Mouse (Mus musculus): ENCODE data around the gene Hes1. TPM values are rescaled to one million over a fixed set of nuclear protein-coding genes. Genes with fewer than 3 reads are reported as not detected.

The Hes1 gene
- polyA plus RNA-seq, 1 experiment = 0.19 TPM

DNA sequence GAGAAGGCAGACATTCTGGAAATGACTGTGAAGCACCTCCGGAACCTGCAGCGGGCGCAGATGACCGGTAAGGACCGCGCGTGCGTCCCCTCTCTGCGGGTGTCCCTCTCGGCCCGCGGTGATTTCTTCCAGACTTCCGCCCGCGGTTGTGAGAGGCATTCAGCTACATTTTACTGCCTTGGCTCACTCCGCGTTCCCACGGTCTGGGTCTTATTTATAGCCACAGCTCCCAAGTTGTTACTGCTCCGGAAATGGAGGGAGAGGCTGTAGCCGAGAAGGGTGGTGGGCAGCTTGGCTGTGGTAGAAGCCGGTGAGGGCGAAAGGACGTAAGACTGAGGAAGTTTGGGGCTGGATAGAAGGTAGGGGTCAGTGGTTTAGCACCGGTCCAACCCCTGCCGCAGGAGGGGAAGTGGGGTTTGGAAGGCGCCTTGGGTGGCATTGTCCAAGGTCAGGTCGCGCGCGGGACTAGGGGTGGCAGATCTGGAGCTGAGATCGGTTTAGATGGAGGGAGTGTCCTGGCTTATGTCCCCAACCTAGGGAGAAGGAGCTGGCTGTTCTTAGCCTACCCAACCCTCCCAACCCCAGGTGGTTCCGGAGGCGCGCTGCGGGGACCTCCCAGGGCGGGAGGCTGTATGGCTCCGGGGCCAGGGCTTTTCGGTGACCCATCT lies 2.1 kb downstream of the Hes1 start:
- no peaks in the 10 kb centered on the region for H3K36me3 ChIP-seq (ENCODE audit: control insufficient read depth)
- H3K4me3 ChIP-seq (replicated peaks) = peak overlapping the region; percentile 58
- TF ChIP-seq TAL1 (IDR thresholded peaks at IDR 0.05; ENCODE audit: low read length) (no peak), GATA1 (IDR thresholded peaks at IDR 0.05; ENCODE audit: low read length) (no peak)
- H3K27me3 ChIP-seq (ENCODE audit: control insufficient read depth) = peaks cover 100% of the 10 kb centered on the region
- H3K4me1 ChIP-seq (ENCODE audit: control insufficient read depth) = peaks cover 34% of the 10 kb centered on the region
- H3K9me3 ChIP-seq (ENCODE audit: control insufficient read depth, low read length) = peaks cover 5% of the 10 kb centered on the region; the same call in 1 of the 2 replicates

DNA sequence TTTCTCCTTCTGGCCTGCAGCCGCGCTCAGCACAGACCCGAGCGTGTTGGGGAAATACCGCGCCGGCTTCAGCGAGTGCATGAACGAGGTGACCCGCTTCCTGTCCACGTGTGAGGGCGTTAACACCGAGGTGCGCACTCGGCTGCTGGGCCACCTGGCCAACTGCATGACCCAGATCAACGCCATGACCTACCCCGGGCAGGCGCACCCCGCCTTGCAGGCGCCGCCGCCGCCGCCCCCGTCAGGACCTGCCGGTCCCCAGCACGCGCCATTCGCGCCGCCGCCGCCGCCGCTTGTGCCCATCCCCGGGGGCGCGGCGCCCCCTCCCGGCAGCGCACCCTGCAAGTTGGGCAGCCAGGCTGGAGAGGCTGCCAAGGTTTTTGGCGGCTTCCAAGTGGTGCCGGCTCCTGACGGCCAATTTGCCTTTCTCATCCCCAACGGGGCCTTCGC lies 2.7 kb downstream of the Hes1 start:
- Histone ChIP-seq H3K9me3 (ENCODE audit: control insufficient read depth, low read length) (peaks cover 5% of the 10 kb centered on the region; the same call in 1 of the 2 replicates), H3K36me3 (ENCODE audit: control insufficient read depth) (no peaks in the 10 kb centered on the region), H3K27me3 (ENCODE audit: control insufficient read depth) (peaks cover 99% of the 10 kb centered on the region), H3K4me1 (ENCODE audit: control insufficient read depth) (peaks cover 34% of the 10 kb centered on the region), H3K4me3 (replicated peaks) (peak overlapping the region; percentile 58)
- TF ChIP-seq TAL1 (IDR thresholded peaks at IDR 0.05; ENCODE audit: low read length) = no peak
- TF ChIP-seq GATA1 (IDR thresholded peaks at IDR 0.05; ENCODE audit: low read length) = no peak

DNA sequence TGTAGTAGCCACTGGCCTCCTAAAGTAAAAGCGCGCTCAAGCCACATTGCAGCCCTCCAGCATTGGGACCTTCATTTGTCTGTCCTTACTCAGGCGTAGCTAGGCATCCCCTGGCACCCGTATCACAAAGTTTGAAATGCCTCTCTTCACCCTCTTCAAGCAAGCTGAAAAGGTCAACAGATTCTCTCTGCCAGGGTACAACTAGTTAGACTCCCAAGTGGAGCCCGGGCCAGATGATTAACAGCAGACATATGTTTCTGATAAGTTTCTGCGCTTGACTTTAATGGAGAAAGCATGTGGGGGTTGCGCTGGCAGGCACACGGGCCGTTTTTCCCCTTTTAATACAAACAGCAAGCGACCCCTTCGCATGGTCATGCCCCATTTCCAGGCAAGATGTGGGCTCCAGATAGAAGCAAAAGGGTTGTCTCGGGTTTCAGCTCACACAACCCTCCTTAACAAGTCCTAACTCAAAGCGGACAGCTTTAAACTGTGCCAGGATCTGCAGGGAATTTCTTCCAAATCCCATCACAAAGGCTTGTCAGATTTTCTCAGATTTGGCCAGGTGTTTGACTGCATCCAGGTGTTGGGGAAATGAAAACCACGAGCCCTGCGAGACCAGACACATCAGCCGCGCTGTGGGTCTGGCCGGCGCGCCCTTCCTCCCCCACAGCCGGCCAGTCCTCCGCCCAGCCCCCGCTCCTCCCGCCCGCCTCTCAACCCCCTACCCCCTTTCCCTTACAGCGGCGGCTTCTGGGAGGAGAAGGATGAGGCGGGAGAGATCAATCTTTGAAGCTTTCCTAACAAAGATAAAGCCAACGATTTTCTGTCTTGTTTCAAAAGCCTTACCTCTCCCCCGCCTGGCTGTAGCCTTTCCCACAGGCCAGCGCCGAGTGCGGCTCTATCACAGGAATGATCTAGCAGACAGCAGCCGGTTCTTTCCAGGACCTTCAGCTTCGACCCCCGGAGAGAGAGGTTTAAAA lies 4.1 kb downstream of the Hes1 start:
- Histone ChIP-seq H3K27me3 (ENCODE audit: control insufficient read depth) (peaks cover 94% of the 10 kb centered on the region), H3K4me1 (ENCODE audit: control insufficient read depth) (peaks cover 26% of the 10 kb centered on the region), H3K4me3 (replicated peaks) (no peak overlapping the region)

DNA sequence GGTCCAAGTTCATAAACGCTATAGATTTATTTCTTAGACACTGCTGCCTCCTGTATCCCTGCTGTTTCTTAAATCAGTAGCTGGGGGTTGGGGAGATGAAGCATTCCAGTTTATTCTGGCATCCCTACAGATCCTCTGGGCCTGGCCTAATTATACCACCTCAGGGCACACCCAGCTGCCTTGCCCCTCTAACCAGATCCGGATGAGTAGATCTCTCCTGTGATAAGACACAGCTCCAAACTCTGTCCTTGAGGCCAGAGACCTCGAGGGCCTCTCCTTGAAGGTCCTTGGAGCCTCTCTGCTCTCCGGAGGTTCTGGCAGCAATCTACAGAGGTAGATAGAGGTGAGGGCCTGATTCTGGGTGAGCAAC lies 5.4 kb downstream of the Hes1 start:
- Histone ChIP-seq H3K9me3 (ENCODE audit: control insufficient read depth, low read length) (peaks cover 5% of the 10 kb centered on the region; the same call in 1 of the 2 replicates), H3K4me3 (replicated peaks) (peak overlapping the region; percentile 50), H3K36me3 (ENCODE audit: control insufficient read depth) (no peaks in the 10 kb centered on the region), H3K4me1 (ENCODE audit: control insufficient read depth) (peaks cover 19% of the 10 kb centered on the region), H3K27me3 (ENCODE audit: control insufficient read depth) (peaks cover 87% of the 10 kb centered on the region)
- TF ChIP-seq TAL1 (IDR thresholded peaks at IDR 0.05; ENCODE audit: low read length) (no peak), GATA1 (IDR thresholded peaks at IDR 0.05; ENCODE audit: low read length) (no peak)

More for the DNA sequence above, 4.1 kb downstream of the Hes1 start:
- H3K9me3 ChIP-seq (ENCODE audit: control insufficient read depth, low read length) = peaks cover 5% of the 10 kb centered on the region; the same call in 1 of the 2 replicates
- TF ChIP-seq TAL1 (IDR thresholded peaks at IDR 0.05; ENCODE audit: low read length) = no peak
- TF ChIP-seq GATA1 (IDR thresholded peaks at IDR 0.05; ENCODE audit: low read length) = no peak
- no peaks in the 10 kb centered on the region for H3K36me3 ChIP-seq (ENCODE audit: control insufficient read depth)

DNA sequence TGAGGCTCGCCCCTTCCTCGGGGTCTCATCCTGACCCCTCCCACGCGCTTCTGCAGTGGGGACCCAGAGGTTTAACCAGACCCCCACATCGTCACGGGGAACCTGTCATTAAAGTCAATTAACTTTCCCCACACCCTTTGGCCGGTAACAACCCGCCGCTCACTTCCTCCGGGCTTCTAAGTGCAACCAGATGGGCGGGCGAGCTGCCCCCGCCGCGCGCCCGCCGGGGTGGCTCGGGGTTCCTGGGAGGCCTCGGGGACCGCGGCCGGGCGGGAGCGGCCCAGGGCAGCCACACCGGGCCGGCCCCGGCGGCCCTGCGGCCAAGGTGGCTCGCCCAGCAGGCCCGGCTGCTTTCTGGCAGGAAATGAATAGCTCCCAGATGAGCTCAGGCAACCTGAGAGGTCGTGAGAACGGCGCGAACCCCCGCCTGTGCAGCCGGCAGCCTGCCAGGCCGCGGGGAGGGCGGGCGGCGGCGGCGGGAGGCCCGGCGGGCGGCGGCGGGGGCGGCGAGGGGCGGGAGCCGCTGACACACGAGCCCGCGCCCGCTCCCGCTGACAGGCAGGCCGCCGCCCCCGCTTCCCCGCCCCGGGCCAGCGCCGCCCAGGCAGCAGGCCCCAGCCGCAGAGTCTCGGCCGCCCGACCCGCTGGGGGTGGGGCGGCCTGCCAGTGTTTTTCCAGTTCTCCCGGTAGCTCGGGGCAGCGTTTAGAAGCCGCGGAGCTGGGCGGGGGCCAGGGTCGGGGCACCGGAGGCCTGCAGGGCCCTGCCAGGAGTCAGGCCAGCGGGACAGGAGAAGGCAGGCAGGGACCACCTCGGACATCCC lies 6.0 kb downstream of the Hes1 start:
- Histone ChIP-seq H3K9me3 (ENCODE audit: control insufficient read depth, low read length) (peaks cover 5% of the 10 kb centered on the region; the same call in 1 of the 2 replicates), H3K27me3 (ENCODE audit: control insufficient read depth) (peaks cover 81% of the 10 kb centered on the region), H3K4me3 (replicated peaks) (peak overlapping the region; percentile 50), H3K36me3 (ENCODE audit: control insufficient read depth) (no peaks in the 10 kb centered on the region), H3K4me1 (ENCODE audit: control insufficient read depth) (peaks cover 19% of the 10 kb centered on the region)
- no peak for TF ChIP-seq GATA1 (IDR thresholded peaks at IDR 0.05; ENCODE audit: low read length)

DNA sequence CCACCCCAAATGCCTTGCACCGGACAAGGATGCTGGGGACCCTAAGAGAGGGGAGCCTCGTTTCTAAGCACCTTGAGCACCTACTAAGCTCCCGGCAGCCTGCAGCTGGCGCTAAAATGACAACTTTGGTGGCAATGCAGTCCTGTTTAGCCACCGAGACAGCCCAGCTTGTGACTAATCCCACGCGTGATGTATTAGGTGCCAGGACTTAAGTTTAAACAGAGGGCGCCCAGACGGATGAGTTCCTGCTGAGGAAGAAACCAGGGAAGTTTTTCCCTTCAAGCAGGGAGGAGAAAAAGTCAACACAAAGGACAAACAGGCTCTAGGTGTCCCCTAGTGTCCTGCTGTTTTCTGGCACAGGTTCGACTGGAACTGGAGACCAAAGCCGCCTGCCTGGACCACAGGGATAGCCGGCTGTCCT lies 6.6 kb downstream of the Hes1 start:
- TF ChIP-seq GATA1 (IDR thresholded peaks at IDR 0.05; ENCODE audit: low read length) = no peak
- no peak for TF ChIP-seq TAL1 (IDR thresholded peaks at IDR 0.05; ENCODE audit: low read length)

DNA sequence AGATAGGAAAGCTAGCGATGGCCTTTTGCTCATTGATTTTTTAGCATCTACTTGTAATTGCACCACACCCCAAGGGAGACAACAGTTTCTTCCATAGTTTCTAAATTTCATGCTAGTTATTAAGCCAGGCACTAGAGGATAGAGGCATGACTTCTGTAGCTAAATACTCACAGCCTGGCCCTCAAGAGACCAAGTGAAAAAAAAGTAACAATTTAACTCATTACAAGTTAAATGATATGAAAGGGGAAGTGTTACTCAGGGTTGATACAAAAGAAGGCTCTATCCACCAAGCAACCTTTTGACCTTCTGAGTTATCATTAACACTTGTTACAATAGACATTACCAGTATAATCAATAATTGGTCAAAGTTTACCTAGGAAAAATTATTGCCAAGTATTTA lies 9.1 kb downstream of the Hes1 start:
- H3K27me3 ChIP-seq (ENCODE audit: control insufficient read depth) = peaks cover 50% of the 10 kb centered on the region

More for the DNA sequence above, 6.6 kb downstream of the Hes1 start:
- peaks cover 5% of the 10 kb centered on the region; the same call in 1 of the 2 replicates for H3K9me3 ChIP-seq (ENCODE audit: control insufficient read depth, low read length)
- H3K4me1 ChIP-seq (ENCODE audit: control insufficient read depth) = peaks cover 19% of the 10 kb centered on the region
- peaks cover 75% of the 10 kb centered on the region for H3K27me3 ChIP-seq (ENCODE audit: control insufficient read depth)
- peak overlapping the region; percentile 43 for H3K4me3 ChIP-seq (replicated peaks)
- H3K36me3 ChIP-seq (ENCODE audit: control insufficient read depth) = no peaks in the 10 kb centered on the region

DNA sequence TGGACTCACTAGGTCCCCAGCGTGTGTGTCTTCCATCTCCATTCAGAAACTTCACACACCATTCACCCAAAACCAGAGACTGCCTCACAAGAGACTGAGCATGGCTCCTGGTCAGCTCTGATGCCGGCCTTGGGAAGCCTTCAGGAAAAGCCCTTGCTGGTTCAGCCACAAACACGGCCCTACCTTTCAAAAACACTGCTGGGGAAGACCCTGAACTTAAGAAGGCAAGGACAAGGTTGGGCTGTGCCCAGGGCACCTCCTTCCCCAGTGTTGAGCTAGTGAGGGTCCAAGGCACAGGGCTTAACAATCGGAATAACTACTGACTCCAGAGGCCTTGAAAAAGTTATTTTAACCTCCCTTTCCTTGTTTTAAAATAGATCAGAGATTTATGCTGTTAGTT lies 17.3 kb downstream of the Hes1 start:
- H3K36me3 ChIP-seq (ENCODE audit: control insufficient read depth) = no peaks in the 10 kb centered on the region
- no peaks in the 10 kb centered on the region for H3K9me3 ChIP-seq (ENCODE audit: control insufficient read depth, low read length)
- H3K4me3 ChIP-seq (replicated peaks) = no peak overlapping the region
- H3K27me3 ChIP-seq (ENCODE audit: control insufficient read depth) = no peaks in the 10 kb centered on the region; the same call in 1 of the 2 replicates
- no peak for TF ChIP-seq GATA1 (IDR thresholded peaks at IDR 0.05; ENCODE audit: low read length)
- TF ChIP-seq TAL1 (IDR thresholded peaks at IDR 0.05; ENCODE audit: low read length) = no peak
- H3K4me1 ChIP-seq (ENCODE audit: control insufficient read depth) = no peaks in the 10 kb centered on the region

More for the DNA sequence above, 9.1 kb downstream of the Hes1 start:
- Histone ChIP-seq H3K4me1 (ENCODE audit: control insufficient read depth) (peaks cover 9% of the 10 kb centered on the region), H3K4me3 (replicated peaks) (no peak overlapping the region), H3K9me3 (ENCODE audit: control insufficient read depth, low read length) (no peaks in the 10 kb centered on the region), H3K36me3 (ENCODE audit: control insufficient read depth) (no peaks in the 10 kb centered on the region)
- no peak for TF ChIP-seq TAL1 (IDR thresholded peaks at IDR 0.05; ENCODE audit: low read length)

Data from erythroblast, embryonic 14.5 days (primary cell).